Mouse (Mus musculus) heart, postnatal 0 days (tissue): ENCODE results near the gene Arnt. TPM values are rescaled to one million over a fixed set of nuclear protein-coding genes. Genes with fewer than 3 reads are reported as not detected.
"Not testable (repeated sequence)": the region's sequence is repeated elsewhere in the genome, so short reads cannot be mapped to it uniquely, and the experiment has no call there.

Experiments
- ATAC-seq: fragments of 200-750 bp; cut with Nextera tagmentation; 2 replicates; pipeline ENCODE4 v1.8.0; 2017; ENCODE audit warnings: low read depth, moderate number of reproducible peaks, moderate library complexity; ENCODE audit not compliant: insufficient read depth
- DNase-seq: peaks from one replicate; pipeline ENCODE4 v3.0.0-alpha.2; 2016; ENCODE audit warnings: low spot score
- H3K27ac ChIP-seq: fragments of 300-500 bp; sonication (generic); 2 replicates; pipeline ENCODE4 v1.5.1; 2014; ENCODE audit warnings: low read depth, mild to moderate bottlenecking
- H3K27me3 ChIP-seq: fragments of 300-500 bp; sonication (generic); 2 replicates; pipeline ENCODE4 v1.6.1; 2014; ENCODE audit warnings: low read length, mixed read lengths; ENCODE audit not compliant: control insufficient read depth, insufficient read depth
- H3K36me3 ChIP-seq: fragments of 300-500 bp; sonication (generic); replicated peaks from 2 replicates; pipeline ENCODE4 v1.6.1; 2014; ENCODE audit warnings: low read length, mixed read lengths; ENCODE audit not compliant: control insufficient read depth, insufficient read depth
- H3K4me1 ChIP-seq: fragments of 300-500 bp; sonication (generic); 2 replicates; pipeline ENCODE4 v1.6.1; 2014; ENCODE audit warnings: antibody characterized with exemption; ENCODE audit not compliant: control insufficient read depth, insufficient read depth
- H3K4me2 ChIP-seq: fragments of 300-500 bp; sonication (generic); 2 replicates; pipeline ENCODE4 v1.6.1; 2014; ENCODE audit warnings: low read depth, mild to moderate bottlenecking, low read length, moderate library complexity
- H3K4me3 ChIP-seq: fragments of 300-500 bp; sonication (generic); 2 replicates; pipeline ENCODE4 v1.5.1; 2014; ENCODE audit warnings: low read depth, low read length
- H3K9ac ChIP-seq: fragments of 300-500 bp; sonication (generic); replicated peaks from 2 replicates; pipeline ENCODE4 v1.6.1; 2014; ENCODE audit warnings: low read depth, low read length, mixed read lengths
- H3K9me3 ChIP-seq: fragments of 300-500 bp; sonication (generic); replicated peaks from 2 replicates; pipeline ENCODE4 v1.6.1; 2016; ENCODE audit warnings: low read length; ENCODE audit not compliant: control insufficient read depth
- CTCF ChIP-seq: IDR thresholded peaks from 2 replicates; pipeline ENCODE4 v1.5.1; 2016; ENCODE audit warnings: antibody characterized with exemption, control low read depth, low read depth
- EP300 ChIP-seq: IDR thresholded peaks from 2 replicates; pipeline ENCODE4 v1.6.1; 2016; ENCODE audit warnings: antibody characterized with exemption, low read depth
- WGBS: fragments of 180-500 bp; shearing (Covaris S2); extraction: QIAGEN DNeasy Blood & Tissue Kit; methylation state at CpG from one replicate; pipeline ENCODE4 v1.1.7; 2014; 5-methylcytosine and 5-hydroxymethylcytosine counted together
- polyA plus RNA-seq: library from polyadenylated mRNA; unstranded; fragments of >200 nt; fragmentation: Nextera tagmentation; extraction: Ambion mirVana; gene quantifications from 2 replicates; pipeline ENCODE4 v1.2.1, GENCODE M21; 2015
- total RNA-seq: library from RNA; depleted of rRNA; stranded (reverse); fragments of >200 nt; gene quantifications from 2 replicates; pipeline ENCODE4 v1.2.3, GENCODE M21; 2014; ENCODE audit warnings: low replicate concordance

Arnt gene
- total and polyA plus RNA-seq, 2 experiments from 2014 or later: 22.4 to 23.0 TPM

DNA sequence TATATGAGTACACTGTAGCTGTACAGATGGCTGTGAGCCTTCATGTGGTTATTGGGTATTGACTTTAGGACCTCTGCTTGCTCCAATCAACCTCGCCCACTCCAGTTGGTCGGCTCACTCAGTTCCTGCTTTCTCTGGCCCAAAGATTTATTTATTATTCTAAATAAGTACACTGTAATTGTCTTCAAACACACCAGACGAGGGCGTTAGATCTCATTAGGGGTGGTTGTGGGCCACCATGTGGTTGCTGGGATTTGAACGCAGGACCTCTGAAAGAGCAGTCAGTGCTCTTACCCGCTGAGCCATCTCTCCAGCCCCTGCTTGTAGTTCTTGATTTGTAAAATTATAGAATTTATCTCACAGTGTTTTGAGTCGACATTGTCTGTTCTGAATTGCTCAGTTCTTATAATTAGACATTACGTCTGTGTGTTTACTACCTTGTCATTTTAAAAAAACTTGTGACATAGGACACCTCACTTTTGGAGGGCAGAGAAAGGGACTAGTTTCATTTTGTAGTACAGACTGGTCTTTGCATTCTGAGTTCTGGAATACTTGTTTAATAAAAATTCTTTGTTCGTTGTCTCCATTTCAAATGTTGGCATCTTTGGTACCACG is 780 bp upstream of the Arnt start:
- no peak for ATAC-seq

DNA sequence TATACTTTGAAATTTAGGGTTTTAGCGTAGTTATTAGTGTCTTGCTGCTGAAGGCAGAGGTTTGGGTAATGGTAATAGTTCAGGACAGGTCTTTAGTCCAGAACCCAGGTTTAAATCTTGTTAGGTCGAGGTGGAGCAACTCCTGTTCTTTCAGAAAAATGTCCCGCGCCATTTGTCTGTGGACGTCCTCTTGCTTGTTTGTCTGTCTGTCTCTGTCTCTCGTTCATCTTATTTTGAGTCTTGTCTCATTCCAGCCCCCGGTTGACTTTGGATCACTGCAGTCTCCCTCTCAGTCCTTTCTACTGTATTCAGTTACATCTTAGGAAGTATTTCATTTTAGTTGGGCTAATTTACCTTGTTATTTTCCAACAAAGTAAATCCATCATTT is 789 bp downstream of the Arnt start:
- peaks cover 9% of the 10 kb centered on the region for H3K36me3 ChIP-seq
- DNase-seq (no peak), ATAC-seq (no peak)
- no peaks in the 10 kb centered on the region for H3K27me3 ChIP-seq
- TF ChIP-seq CTCF: no peak
- TF ChIP-seq EP300: no peak
- peak overlapping the region; percentile 85 for H3K4me2 ChIP-seq
- 1% methylated on average over 7 of the region's 7 CpGs for WGBS
- peaks cover 15% of the 10 kb centered on the region; the same call in 1 of the 2 replicates for H3K4me1 ChIP-seq
- peak overlapping the region; percentile 88 for H3K27ac ChIP-seq
- peak overlapping the region; percentile 86 for H3K4me3 ChIP-seq
- no peaks in the 10 kb centered on the region for H3K9me3 ChIP-seq
- H3K9ac ChIP-seq: peak overlapping the region; percentile 74

More for the DNA sequence above, 780 bp upstream of the Arnt start:
- no peaks in the 10 kb centered on the region for H3K9me3 ChIP-seq
- peaks cover 11% of the 10 kb centered on the region; the same call in 1 of the 2 replicates for H3K4me1 ChIP-seq
- H3K27ac ChIP-seq: peak overlapping the region; percentile 88
- peaks cover 9% of the 10 kb centered on the region for H3K36me3 ChIP-seq
- H3K4me2 ChIP-seq: peak overlapping the region; percentile 63
- no peak for TF ChIP-seq CTCF
- TF ChIP-seq EP300: no peak
- no peaks in the 10 kb centered on the region for H3K27me3 ChIP-seq
- WGBS: 69% methylated on average over 10 of the region's 10 CpGs
- peak overlapping the region; percentile 86 for H3K4me3 ChIP-seq
- H3K9ac ChIP-seq: peak overlapping the region; percentile 74; the same call in 1 of the 2 replicates
- peak; percentile 11 for DNase-seq

DNA sequence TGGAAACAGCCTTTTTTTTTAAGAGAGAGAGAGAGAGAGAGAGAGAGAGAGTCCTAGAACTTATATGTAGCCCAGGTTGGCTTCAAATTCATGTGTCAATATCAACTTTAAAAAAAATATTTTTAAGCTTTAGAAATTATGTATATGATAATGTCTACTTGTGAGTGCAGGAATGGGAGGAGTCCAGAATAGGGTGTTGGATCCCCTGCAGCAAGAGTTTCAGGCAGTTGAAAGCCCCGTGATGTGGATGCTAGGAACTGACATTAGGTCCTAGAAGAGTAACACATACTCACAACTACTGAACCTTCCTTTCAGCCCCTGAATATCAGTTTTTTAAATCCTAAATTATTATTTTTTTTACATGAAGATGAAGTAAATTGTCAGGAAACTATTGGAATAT is 1.4 kb downstream of the Arnt start:
- Histone ChIP-seq H3K9ac (no peak overlapping the region), H3K4me2 (peak overlapping the region; percentile 85), H3K4me1 (peaks cover 15% of the 10 kb centered on the region; the same call in 1 of the 2 replicates), H3K9me3 (no peaks in the 10 kb centered on the region), H3K27me3 (no peaks in the 10 kb centered on the region), H3K36me3 (peaks cover 9% of the 10 kb centered on the region), H3K4me3 (peak overlapping the region; percentile 86), H3K27ac (no peak overlapping the region)
- TF ChIP-seq CTCF: no peak
- no peak for TF ChIP-seq EP300
- ATAC-seq: no peak
- no peak for DNase-seq
- 43% methylated on average over 1 of the region's 1 CpGs for WGBS

DNA sequence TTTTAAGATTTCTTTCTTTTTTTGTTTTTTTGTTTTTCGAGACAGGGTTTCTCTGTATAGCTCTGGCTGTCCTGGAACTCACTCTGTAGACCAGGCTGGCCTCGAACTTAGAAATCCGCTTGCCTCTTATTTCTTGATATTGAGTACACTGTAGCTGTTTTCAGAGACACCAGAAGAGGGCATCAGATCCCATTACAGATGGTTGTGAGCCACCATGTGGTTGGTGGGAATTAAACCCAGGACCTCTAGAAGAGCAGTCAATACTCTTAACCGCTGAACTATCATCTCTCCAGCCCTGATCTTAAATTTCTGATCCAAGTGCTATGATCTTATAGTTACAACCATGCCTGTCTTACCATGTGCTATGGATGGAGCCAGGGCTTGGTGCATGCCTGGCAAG is 4.4 kb downstream of the Arnt start:
- not testable (repeated sequence) for H3K27ac ChIP-seq, H3K4me3 ChIP-seq, H3K9me3 ChIP-seq, H3K9ac ChIP-seq, H3K36me3 ChIP-seq, H3K27me3 ChIP-seq, ATAC-seq, DNase-seq, H3K4me2 ChIP-seq
- WGBS: 99% methylated on average over 4 of the region's 4 CpGs
- H3K4me1 ChIP-seq: peaks cover 20% of the 10 kb centered on the region; the same call in 1 of the 2 replicates

DNA sequence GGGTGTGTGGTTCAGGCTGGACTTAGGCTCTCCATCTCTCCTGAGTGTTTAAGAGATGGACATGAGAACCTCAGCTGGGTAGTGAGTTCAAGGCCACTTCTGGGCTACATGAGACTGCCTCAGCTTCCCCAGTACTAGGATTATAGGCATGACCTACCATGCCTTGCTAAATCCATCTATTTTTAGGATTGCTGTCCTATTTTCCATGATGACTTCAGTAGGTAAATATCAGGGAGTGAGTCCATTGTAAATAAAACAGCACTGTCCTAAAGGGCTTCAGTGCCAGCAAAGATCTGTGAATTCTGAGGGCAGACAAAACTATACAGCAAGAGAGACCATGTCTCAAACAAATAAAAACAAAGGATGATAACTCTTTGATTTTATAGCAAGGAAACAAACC is 5.5 kb downstream of the Arnt start:
- DNase-seq (no peak), ATAC-seq (no peak)
- no peaks in the 10 kb centered on the region for H3K9me3 ChIP-seq
- no peak overlapping the region for H3K27ac ChIP-seq
- H3K27me3 ChIP-seq: no peaks in the 10 kb centered on the region
- H3K4me1 ChIP-seq: peaks cover 20% of the 10 kb centered on the region; the same call in 1 of the 2 replicates
- peaks cover 9% of the 10 kb centered on the region for H3K36me3 ChIP-seq
- no peak overlapping the region for H3K9ac ChIP-seq
- TF ChIP-seq EP300: no peak
- no peak for TF ChIP-seq CTCF
- no peak overlapping the region for H3K4me3 ChIP-seq
- no peak overlapping the region for H3K4me2 ChIP-seq
